Mouse (Mus musculus) hindbrain, embryonic 14.5 days (tissue): Measurements from ENCODE around the gene Mreg. TPM values are rescaled to one million over a fixed set of nuclear protein-coding genes. Genes with fewer than 3 reads are reported as not detected.
"Not testable (repeated sequence)": the region's sequence is repeated elsewhere in the genome, so short reads cannot be mapped to it uniquely, and the experiment has no call there.

Experiments used
- ATAC-seq: fragments of 200-750 bp; cut with Nextera tagmentation; 2 replicates; pipeline ENCODE4 v1.8.0; 2017; ENCODE audit warnings: moderate number of reproducible peaks, mild to moderate bottlenecking, moderate TSS enrichment, moderate library complexity; ENCODE audit not compliant: low FRiP score
- DNase-seq: peaks from one replicate; pipeline ENCODE4 v3.0.0-alpha.2; 2015; ENCODE audit warnings: low spot score
- H3K27ac ChIP-seq: fragments of 300-500 bp; sonication (generic); 2 replicates; pipeline ENCODE4 v1.5.1; 2014; ENCODE audit warnings: mild to moderate bottlenecking, moderate library complexity
- H3K27me3 ChIP-seq: fragments of 300-500 bp; sonication (generic); 2 replicates; pipeline ENCODE4 v1.6.1; 2014; ENCODE audit warnings: mild to moderate bottlenecking, low read length, mixed read lengths; ENCODE audit not compliant: control insufficient read depth, insufficient read depth
- H3K36me3 ChIP-seq: fragments of 300-500 bp; sonication (generic); replicated peaks from 2 replicates; pipeline ENCODE4 v1.6.1; 2014; ENCODE audit not compliant: control insufficient read depth, insufficient read depth
- H3K4me1 ChIP-seq: fragments of 300-500 bp; sonication (generic); replicated peaks from 2 replicates; pipeline ENCODE4 v1.6.1; 2014; ENCODE audit warnings: antibody characterized with exemption, low read length, mixed read lengths; ENCODE audit not compliant: control insufficient read depth, insufficient read depth
- H3K4me2 ChIP-seq: fragments of 300-500 bp; sonication (generic); replicated peaks from 2 replicates; pipeline ENCODE4 v1.6.1; 2014; ENCODE audit warnings: mild to moderate bottlenecking, moderate library complexity
- H3K4me3 ChIP-seq: fragments of 300-500 bp; sonication (generic); replicated peaks from 2 replicates; pipeline ENCODE4 v1.5.1; 2014; ENCODE audit warnings: mild to moderate bottlenecking, low read length
- H3K9ac ChIP-seq: fragments of 300-500 bp; sonication (generic); 2 replicates; pipeline ENCODE4 v1.6.1; 2014
- H3K9me3 ChIP-seq: fragments of 300-500 bp; sonication (generic); 2 replicates; pipeline ENCODE4 v1.6.1; 2016; ENCODE audit warnings: low read length; ENCODE audit not compliant: control insufficient read depth
- WGBS: fragments of 180-500 bp; shearing (Covaris S2); extraction: QIAGEN DNeasy Blood & Tissue Kit; methylation state at CpG from one replicate; pipeline ENCODE4 v1.1.7; 2014; 5-methylcytosine and 5-hydroxymethylcytosine counted together
- polyA plus RNA-seq: library from polyadenylated mRNA; unstranded; fragments of >200 nt; fragmentation: Nextera tagmentation; extraction: Ambion mirVana; gene quantifications from 2 replicates; pipeline ENCODE4 v1.2.1, GENCODE M21; 2014

Gene Mreg
- polyA plus RNA-seq, 1 experiment from 2014 or later = 2.7 TPM

DNA sequence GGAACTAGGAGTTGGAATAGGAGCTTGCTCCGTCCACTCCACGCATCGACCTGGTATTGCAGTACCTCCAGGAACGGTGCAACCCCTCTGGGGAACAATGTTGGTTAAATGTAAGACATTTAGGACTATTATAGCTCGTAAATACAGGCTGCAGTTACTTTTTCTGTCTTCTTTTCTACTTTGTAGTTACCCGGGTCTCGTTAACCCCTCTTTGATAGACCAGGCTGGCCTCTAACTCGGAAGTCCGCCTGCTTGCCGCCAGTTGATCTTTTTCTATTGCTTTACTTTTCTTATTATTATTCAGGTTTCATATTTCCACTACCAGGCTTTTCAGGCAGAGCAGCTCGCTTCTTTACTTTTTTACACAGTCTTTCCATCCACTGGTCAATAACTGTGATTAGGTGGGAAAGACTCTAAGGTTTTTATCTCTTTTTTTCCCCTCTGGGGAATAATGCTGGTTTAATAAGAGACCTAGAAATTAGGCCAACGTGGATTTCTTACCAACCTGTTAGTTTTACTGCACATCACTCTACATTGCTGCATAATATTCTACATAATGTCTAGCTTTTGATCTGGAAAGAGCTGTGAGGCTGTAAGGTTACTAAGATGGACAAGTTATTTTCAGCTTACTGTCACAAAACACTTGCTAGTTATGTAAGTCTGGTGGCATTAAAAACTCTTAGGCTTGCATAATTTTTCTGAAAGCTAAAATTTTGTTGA, 32.4 kb upstream of the Mreg start:
- peak overlapping the region; percentile 60 for H3K4me2 ChIP-seq
- peak overlapping the region; percentile 43 for H3K4me3 ChIP-seq
- no peaks in the 10 kb centered on the region for H3K4me1 ChIP-seq
- H3K27me3 ChIP-seq = no peaks in the 10 kb centered on the region
- no peaks in the 10 kb centered on the region for H3K36me3 ChIP-seq
- peak; percentile 71 for DNase-seq
- H3K9ac ChIP-seq = peak overlapping the region; percentile 88; the same call in 1 of the 2 replicates
- under 1% methylated on average over 12 of the region's 12 CpGs for WGBS
- H3K9me3 ChIP-seq = no peaks in the 10 kb centered on the region
- peak; percentile 77 for ATAC-seq
- peak overlapping the region; percentile 98 for H3K27ac ChIP-seq

DNA sequence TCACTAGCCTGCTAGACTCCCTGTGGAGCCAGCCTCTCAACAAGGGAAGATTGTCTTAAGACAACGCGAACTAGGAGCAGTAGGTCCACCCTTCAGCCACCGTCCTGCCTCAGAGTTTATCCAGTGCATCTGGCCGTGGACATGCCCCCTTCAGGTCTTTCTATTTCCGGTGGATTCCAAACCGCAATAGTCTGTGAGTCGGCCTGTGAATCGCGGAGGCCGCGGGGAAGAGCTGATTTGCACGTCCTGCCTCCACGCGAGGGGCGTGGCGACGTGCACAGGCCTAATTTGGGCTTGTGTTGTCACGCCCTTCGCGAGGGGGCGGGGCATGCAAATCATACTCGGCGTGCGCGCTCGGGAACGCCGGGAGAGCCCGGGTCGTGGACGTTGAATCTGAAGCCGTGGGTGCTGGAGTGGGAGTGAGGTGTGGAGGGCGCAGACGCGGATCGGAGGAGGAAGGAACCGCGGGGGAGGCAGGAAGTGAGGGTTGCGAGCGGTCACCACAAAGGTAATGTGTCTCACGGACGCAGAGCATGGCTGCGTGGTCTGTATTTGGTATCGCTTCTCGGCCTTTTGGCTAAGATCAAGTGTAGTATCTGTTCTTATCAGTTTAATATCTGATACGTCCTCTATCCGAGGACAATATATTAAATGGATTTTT, 31.7 kb upstream of the Mreg start:
- no peaks in the 10 kb centered on the region for H3K9me3 ChIP-seq
- H3K4me1 ChIP-seq = no peaks in the 10 kb centered on the region
- H3K36me3 ChIP-seq = no peaks in the 10 kb centered on the region
- WGBS = under 1% methylated on average over 46 of the region's 47 CpGs
- H3K4me3 ChIP-seq = peak overlapping the region; percentile 43
- ATAC-seq (peak; percentile 95), DNase-seq (peak; percentile 92)
- H3K27me3 ChIP-seq = no peaks in the 10 kb centered on the region
- peak overlapping the region; percentile 60 for H3K4me2 ChIP-seq
- H3K9ac ChIP-seq = peak overlapping the region; percentile 88
- H3K27ac ChIP-seq = peak overlapping the region; percentile 98

DNA sequence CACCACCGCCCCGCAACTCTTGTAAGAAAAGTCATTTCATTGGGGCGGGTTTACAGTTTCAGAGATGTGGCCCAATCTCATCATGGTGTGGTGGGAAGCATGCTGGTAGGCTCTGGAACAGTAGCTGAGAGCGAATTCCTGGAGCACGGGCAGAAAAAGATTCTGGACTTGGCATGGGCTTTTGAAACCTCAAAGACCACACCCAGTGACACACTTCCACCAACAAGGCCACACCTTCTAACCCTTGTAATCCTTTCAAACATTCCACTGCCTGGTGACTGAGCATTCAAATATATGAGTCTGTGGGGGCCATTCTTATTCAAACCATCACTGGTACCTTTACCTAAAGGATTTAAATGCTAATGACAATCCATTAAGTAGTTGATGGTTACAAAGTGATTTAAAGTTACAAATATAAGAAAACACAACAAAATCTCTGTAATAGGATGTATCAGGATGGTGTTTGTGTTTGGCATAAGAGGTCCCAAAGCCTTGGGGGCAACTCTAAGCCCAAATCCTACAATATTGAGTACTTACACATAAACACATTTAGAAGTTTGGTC, 30.6 kb upstream of the Mreg start:
- DNase-seq = no peak
- no peak for ATAC-seq
- no peaks in the 10 kb centered on the region for H3K36me3 ChIP-seq
- H3K4me2 ChIP-seq = no peak overlapping the region
- no peaks in the 10 kb centered on the region for H3K9me3 ChIP-seq
- WGBS = 88% methylated on average over 5 of the region's 5 CpGs
- H3K9ac ChIP-seq = no peak overlapping the region
- no peak overlapping the region for H3K27ac ChIP-seq
- no peaks in the 10 kb centered on the region for H3K27me3 ChIP-seq
- no peak overlapping the region for H3K4me3 ChIP-seq
- no peaks in the 10 kb centered on the region for H3K4me1 ChIP-seq

DNA sequence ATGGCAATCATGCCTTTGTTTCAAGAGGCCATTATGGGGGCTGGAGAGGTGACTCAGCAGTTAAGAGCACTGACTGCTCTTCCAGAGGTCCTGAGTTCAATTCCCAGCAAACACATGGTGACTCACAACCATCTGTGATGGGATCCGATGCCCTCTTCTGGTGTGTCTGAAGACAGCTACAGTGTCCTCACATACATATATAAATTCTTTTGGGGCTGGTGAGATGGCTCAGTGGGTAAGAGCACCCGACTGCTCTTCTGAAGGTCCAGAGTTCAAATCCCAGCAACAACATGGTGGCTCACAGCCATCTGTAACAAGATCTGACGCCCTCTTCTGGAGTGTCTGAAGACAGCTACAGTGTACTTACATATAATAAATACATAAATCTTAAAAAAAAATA, 27.0 kb upstream of the Mreg start:
- not testable (repeated sequence) for H3K4me3 ChIP-seq, H3K36me3 ChIP-seq, DNase-seq, H3K9ac ChIP-seq, H3K4me2 ChIP-seq, H3K4me1 ChIP-seq, H3K27me3 ChIP-seq, H3K27ac ChIP-seq, ATAC-seq, H3K9me3 ChIP-seq
- 83% methylated on average over 3 of the region's 3 CpGs for WGBS

GRCm38 (mm10) chr1:72238016-72238580, 26.0 kb upstream of the Mreg start:
- Histone ChIP-seq H3K9me3 (no peaks in the 10 kb centered on the region), H3K36me3 (no peaks in the 10 kb centered on the region), H3K27ac (no peak overlapping the region), H3K4me3 (no peak overlapping the region), H3K4me2 (no peak overlapping the region), H3K9ac (no peak overlapping the region), H3K27me3 (no peaks in the 10 kb centered on the region), H3K4me1 (no peaks in the 10 kb centered on the region)
- ATAC-seq = no peak
- DNase-seq = no peak
- 66% methylated on average over 10 of the region's 10 CpGs for WGBS

GRCm38 (mm10) chr1:72237007-72237775, 25.1 kb upstream of the Mreg start:
- Histone ChIP-seq H3K4me1 (no peaks in the 10 kb centered on the region), H3K9ac (no peak overlapping the region), H3K36me3 (no peaks in the 10 kb centered on the region), H3K27ac (no peak overlapping the region), H3K4me2 (peak overlapping the region; percentile 53), H3K27me3 (no peaks in the 10 kb centered on the region), H3K9me3 (no peaks in the 10 kb centered on the region), H3K4me3 (peak overlapping the region; percentile 26)
- DNase-seq (no peak), ATAC-seq (no peak)
- WGBS = 11% methylated on average over 11 of the region's 13 CpGs

DNA sequence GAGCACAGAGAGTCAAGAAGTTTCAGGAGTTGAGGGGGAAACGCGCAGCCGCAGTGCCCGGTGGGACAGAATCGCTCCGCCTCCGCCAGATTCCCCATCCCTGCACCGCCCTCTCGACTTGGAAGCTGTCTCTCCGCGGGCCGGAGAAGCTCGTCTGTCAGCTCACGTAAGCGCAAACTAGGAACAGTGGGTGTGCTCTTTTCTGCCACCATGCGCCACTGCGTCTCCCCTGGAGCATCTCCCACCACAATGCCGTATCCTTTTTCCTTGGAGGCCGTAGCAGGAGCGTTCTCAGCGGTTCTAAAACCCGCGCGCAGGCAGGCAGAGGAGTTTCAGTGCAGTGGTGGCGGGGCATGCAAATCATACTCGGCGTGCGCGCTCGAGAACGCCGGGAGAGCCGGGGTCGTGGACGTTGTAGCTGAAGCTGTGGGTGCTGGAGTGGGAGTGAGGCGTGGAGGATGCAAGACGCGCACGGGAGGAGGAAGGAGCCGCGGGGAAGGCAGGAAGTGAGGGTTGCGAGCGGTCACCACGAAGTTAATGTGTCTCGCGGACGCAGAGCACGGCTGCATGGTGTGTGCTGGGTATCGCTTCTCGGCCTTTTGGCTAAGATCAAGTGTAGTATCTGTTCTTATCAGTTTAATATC, 24.4 kb upstream of the Mreg start:
- H3K27ac ChIP-seq = peak overlapping the region; percentile 85
- H3K4me3 ChIP-seq = peak overlapping the region; percentile 55
- peak; percentile 84 for ATAC-seq
- peak overlapping the region; percentile 64 for H3K4me2 ChIP-seq
- H3K36me3 ChIP-seq, H3K4me1 ChIP-seq, H3K27me3 ChIP-seq, H3K9me3 ChIP-seq: not testable (repeated sequence)
- peak overlapping the region; percentile 70 for H3K9ac ChIP-seq
- WGBS = under 1% methylated on average over 35 of the region's 50 CpGs
- DNase-seq = peak; percentile 68

DNA sequence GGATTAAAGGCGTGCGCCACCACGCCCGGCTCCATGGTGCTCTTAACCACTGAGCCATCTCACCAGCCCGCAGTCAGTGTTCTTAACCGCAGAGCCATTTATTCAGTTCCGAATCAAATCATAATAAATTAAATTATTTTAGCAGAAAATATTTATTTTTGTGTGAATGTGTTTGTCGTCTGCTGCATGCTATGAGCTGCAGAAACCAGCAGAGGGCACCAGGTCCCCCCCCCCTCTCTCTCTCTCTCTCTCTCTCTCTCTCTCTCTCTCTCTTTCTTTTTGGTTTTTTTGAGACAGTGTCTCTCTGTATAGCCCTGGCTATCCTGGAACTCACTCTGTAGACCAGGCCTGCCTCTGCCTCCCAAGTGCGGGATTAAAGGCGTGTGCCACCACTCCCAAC, 20.5 kb upstream of the Mreg start:
- not testable (repeated sequence) for H3K9ac ChIP-seq, H3K36me3 ChIP-seq, H3K4me1 ChIP-seq, H3K9me3 ChIP-seq, ATAC-seq, H3K4me2 ChIP-seq, H3K27me3 ChIP-seq, H3K4me3 ChIP-seq, H3K27ac ChIP-seq, DNase-seq
- WGBS = 84% methylated on average over 10 of the region's 10 CpGs
